Mouse (Mus musculus) thymus, adult 2 months (tissue): ENCODE data around the gene Arhgap23. TPM values are rescaled to one million over a fixed set of nuclear protein-coding genes. Genes with fewer than 3 reads are reported as not detected.
A peak's percentile ranks its signal among the peaks of the same experiment; 100 is the strongest.

ENCODE experiments used
- DNase-seq: peaks from one replicate; pipeline ENCODE4 v3.0.0; 2021
- H3K27ac ChIP-seq: fragments of 200-500 bp; 2 replicates; pipeline ENCODE4 v1.5.1; 2012; ENCODE audit warnings: low read length, control low read depth; ENCODE audit not compliant: control insufficient read depth, insufficient read depth
- H3K27me3 ChIP-seq: fragments of 200-500 bp; 2 replicates; pipeline ENCODE4 v1.6.1; 2012; ENCODE audit warnings: mild to moderate bottlenecking, low read length, moderate library complexity, mixed read lengths; ENCODE audit not compliant: control insufficient read depth, insufficient read depth
- H3K36me3 ChIP-seq: fragments of 200-500 bp; 2 replicates; pipeline ENCODE4 v1.6.1; 2012; ENCODE audit warnings: mild to moderate bottlenecking, low read length, moderate library complexity; ENCODE audit not compliant: control insufficient read depth, insufficient read depth
- H3K4me1 ChIP-seq: fragments of 200-500 bp; replicated peaks from 2 replicates; pipeline ENCODE4 v1.6.1; 2012; ENCODE audit warnings: low read length; ENCODE audit not compliant: control insufficient read depth, insufficient read depth
- H3K4me3 ChIP-seq: fragments of 200-500 bp; 2 replicates; pipeline ENCODE4 v1.5.1; 2012; ENCODE audit warnings: mild to moderate bottlenecking, low read length, control low read depth, moderate library complexity; ENCODE audit not compliant: control insufficient read depth, insufficient read depth
- CTCF ChIP-seq: fragments of 200-500 bp; IDR thresholded peaks from 2 replicates; pipeline ENCODE4 v1.5.1; 2012; ENCODE audit warnings: mild to moderate bottlenecking, control low read depth, low read length, moderate library complexity, borderline replicate concordance; ENCODE audit not compliant: control insufficient read depth, poor library complexity, insufficient read depth; ENCODE audit errors: extremely low read depth
- POLR2A ChIP-seq: fragments of 200-500 bp; IDR thresholded peaks from 2 replicates; pipeline ENCODE4 v1.6.1; 2012; ENCODE audit warnings: mild to moderate bottlenecking, low read length, control low read depth, moderate library complexity; ENCODE audit not compliant: control insufficient read depth, poor library complexity, insufficient read depth; ENCODE audit errors: extremely low read depth
- WGBS: fragments of 180-500 bp; shearing (Covaris S2); methylation state at CpG from one replicate; pipeline ENCODE4 v1.1.7; 2018; 5-methylcytosine and 5-hydroxymethylcytosine counted together
- polyA plus RNA-seq: library from polyadenylated mRNA; depleted of rRNA; stranded (reverse); fragments of >200 nt; gene quantifications from 2 replicates; pipeline ENCODE4 v1.2.3, GENCODE M21; 2012

The Arhgap23 gene
- polyA plus RNA-seq, 1 experiment: 13.3 TPM

- peaks cover 30% of the 10 kb centered on the region for H3K27me3 ChIP-seq
- H3K27ac ChIP-seq: no peak overlapping the region
- 2% methylated on average over 20 of the region's 20 CpGs for WGBS
- no peak for TF ChIP-seq CTCF
- no peak for TF ChIP-seq POLR2A
- H3K36me3 ChIP-seq: no peaks in the 10 kb centered on the region
- peak; percentile 44 for DNase-seq
- peaks cover 27% of the 10 kb centered on the region for H3K4me1 ChIP-seq
- peak overlapping the region; percentile 18; the same call in 1 of the 2 replicates for H3K4me3 ChIP-seq
Measured at GRCm38 (mm10) chr11:97532950-97533582, 117.7 kb downstream of the Arhgap23 start.

GRCm38 (mm10) chr11:97533653-97534052 is 118.3 kb downstream of the Arhgap23 start:
- no peak for TF ChIP-seq POLR2A
- TF ChIP-seq CTCF: no peak

GRCm38 (mm10) chr11:97534442-97535307 is 119.3 kb downstream of the Arhgap23 start:
- H3K36me3 ChIP-seq: no peaks in the 10 kb centered on the region
- WGBS: 3% methylated on average over 95 of the region's 95 CpGs
- H3K4me1 ChIP-seq: peaks cover 27% of the 10 kb centered on the region
- no peak overlapping the region for H3K4me3 ChIP-seq
- peaks cover 30% of the 10 kb centered on the region for H3K27me3 ChIP-seq
- no peak overlapping the region for H3K27ac ChIP-seq
- no peak for TF ChIP-seq CTCF
- no peak for TF ChIP-seq POLR2A
- DNase-seq: peak; percentile 20

More at GRCm38 (mm10) chr11:97533653-97534052, 118.3 kb downstream of the Arhgap23 start:
- no peak overlapping the region for H3K27ac ChIP-seq
- H3K36me3 ChIP-seq: no peaks in the 10 kb centered on the region
- 26% methylated on average over 7 of the region's 7 CpGs for WGBS
- peaks cover 30% of the 10 kb centered on the region for H3K27me3 ChIP-seq
- no peak for DNase-seq
- no peak overlapping the region for H3K4me3 ChIP-seq
- peaks cover 27% of the 10 kb centered on the region for H3K4me1 ChIP-seq

GRCm38 (mm10) chr11:97535308-97535630 is 119.9 kb downstream of the Arhgap23 start:
- no peaks in the 10 kb centered on the region for H3K36me3 ChIP-seq
- H3K27me3 ChIP-seq: peaks cover 30% of the 10 kb centered on the region
- no peak for TF ChIP-seq CTCF
- TF ChIP-seq POLR2A: no peak
- no peak overlapping the region for H3K4me3 ChIP-seq
- DNase-seq: no peak
- peaks cover 27% of the 10 kb centered on the region for H3K4me1 ChIP-seq
- WGBS: 31% methylated on average over 5 of the region's 5 CpGs
- H3K27ac ChIP-seq: no peak overlapping the region

- no peak overlapping the region for H3K27ac ChIP-seq
- H3K27me3 ChIP-seq: peaks cover 30% of the 10 kb centered on the region
- TF ChIP-seq POLR2A: no peak
- TF ChIP-seq CTCF: no peak
- peaks cover 27% of the 10 kb centered on the region for H3K4me1 ChIP-seq
- 37% methylated on average over 5 of the region's 5 CpGs for WGBS
- H3K4me3 ChIP-seq: no peak overlapping the region
- no peak for DNase-seq
- H3K36me3 ChIP-seq: no peaks in the 10 kb centered on the region
Measured at GRCm38 (mm10) chr11:97535660-97536059, 120.3 kb downstream of the Arhgap23 start.

- Histone ChIP-seq H3K36me3 (no peaks in the 10 kb centered on the region), H3K4me3 (no peak overlapping the region), H3K27me3 (peaks cover 30% of the 10 kb centered on the region), H3K27ac (no peak overlapping the region), H3K4me1 (peaks cover 27% of the 10 kb centered on the region)
- 14% methylated on average over 35 of the region's 35 CpGs for WGBS
- TF ChIP-seq CTCF (no peak), POLR2A (no peak)
- DNase-seq: no peak
Measured at GRCm38 (mm10) chr11:97536083-97536747, 120.9 kb downstream of the Arhgap23 start.
